Mouse (Mus musculus) liver, adult 2 months (tissue): ENCODE data around the gene Lrp5.

Experiments used
- CTCF ChIP-seq: fragments of 200-500 bp; IDR thresholded peaks from 2 replicates; pipeline ENCODE4 v1.5.1; 2011; ENCODE audit warnings: low read depth, low read length, control low read depth
- POLR2A ChIP-seq: fragments of 200-500 bp; IDR thresholded peaks from 2 replicates; pipeline ENCODE4 v1.6.1; 2011; ENCODE audit warnings: low read length, control low read depth; ENCODE audit not compliant: insufficient read depth; ENCODE audit errors: extremely low read depth

DNA sequence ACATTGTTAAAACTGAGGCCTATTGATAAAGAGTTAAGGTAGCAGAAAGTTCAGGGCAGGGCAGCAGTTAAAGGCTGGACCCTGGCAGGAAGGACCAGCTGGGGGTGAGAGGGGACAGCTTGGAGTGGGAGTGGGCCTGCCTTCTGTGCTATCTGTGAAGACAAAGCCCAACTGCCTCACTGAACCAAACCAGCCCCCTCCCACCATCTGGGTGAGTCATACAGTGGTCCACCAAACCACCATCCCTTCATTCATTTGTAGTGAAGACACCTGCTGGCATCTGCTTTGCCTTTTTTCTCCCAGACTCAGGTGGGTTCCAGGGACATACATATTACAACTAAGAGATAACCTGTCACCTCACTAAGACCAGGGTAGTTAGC is 108.5 kb downstream of the Lrp5 start:
- TF ChIP-seq CTCF (no peak), POLR2A (no peak)
